Mouse (Mus musculus) ZHBTc4 (cell line): ENCODE results near the gene Olfr693.
"Not testable (repeated sequence)": the region's sequence is repeated elsewhere in the genome, so short reads cannot be mapped to it uniquely, and the experiment has no call there.

ENCODE experiments used
- DNase-seq: peaks from one replicate; pipeline ENCODE4 v3.0.0-alpha.2; 2011; ENCODE audit warnings: low read depth, low spot score

Gene Olfr693

DNA sequence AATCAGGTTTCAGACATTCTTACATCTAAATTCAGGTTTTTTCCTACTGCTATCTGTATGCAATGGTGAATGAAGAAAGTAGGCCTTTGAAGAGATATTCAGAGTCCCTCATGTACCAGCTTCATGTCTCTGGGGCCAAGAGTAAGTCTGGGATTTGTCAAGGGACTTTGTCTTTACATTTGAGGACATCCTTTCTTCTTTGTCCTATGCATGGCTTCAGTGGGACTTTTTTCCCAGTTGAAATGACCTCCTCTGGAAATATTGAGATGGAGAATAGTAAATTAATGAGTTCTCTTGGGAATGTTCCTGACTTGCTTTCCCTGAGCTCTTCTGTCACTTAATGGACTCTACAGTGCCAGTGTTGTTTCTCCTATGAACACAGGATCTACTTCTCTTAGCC lies at the start of gene Olfr693:
Olfr693 (minus strand) TSS at position 101 of the 400 bp plus-strand sequence.
- no peak for DNase-seq

DNA sequence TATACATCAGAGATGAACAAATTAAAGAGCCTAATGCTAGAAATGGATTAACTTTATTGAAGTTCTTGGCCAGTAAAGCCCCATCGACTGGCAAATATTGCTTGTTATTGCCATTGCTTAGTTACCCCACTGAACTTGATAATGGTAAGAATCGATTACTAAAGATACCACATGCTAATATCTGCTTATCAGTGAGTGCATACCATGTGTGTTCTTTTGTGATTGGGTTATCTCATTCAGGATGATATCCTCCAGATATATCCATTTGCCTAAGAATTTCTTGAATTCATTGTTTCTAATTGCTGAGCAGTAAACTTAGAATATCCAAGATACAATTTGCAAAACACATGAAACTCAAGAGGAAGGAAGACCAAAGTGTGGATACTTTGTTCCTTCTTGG lies 45.3 kb upstream of the Olfr693 start:
- not testable (repeated sequence) for DNase-seq

DNA sequence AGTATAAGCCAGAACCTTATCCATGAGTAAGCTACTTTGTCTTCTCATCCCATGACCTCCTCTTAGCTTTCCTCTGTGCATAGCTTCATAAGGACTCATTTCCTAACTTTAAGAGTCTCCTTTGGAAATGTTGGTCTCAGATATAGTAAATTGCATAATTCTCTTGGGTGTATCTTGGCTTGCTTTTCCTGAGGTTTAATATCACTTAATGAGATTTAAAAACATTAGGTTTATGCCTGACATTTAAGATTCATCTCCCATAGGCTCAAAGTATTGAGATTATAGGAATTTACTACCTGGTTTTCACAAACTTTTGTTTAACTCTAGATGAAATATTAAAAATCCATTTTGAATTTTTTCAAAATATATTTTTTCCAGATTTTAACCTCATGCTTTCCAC lies 35.9 kb upstream of the Olfr693 start, which contains the start of gene Olfr695:
Olfr695 (minus strand) TSS at position 101 of the 400 bp plus-strand sequence.
- DNase-seq = no peak

DNA sequence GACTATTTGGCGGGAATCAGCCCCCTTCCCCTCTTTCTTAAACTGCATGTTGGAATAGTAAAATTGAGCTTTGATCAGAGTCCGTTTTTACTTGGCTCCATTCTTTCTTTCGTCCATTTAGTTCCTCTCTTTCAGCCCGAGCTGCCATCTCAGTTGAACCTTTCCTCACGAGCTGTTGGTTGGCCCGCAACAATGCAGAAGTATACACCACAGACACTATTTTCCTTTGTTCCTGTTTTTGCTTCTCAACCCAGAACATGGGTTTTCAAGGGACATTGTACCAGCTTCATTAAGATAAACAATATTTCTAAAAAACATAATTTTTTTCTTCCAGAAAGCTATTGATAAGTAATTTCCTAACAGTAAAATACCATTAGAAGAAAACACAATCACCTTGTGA lies 31.1 kb upstream of the Olfr693 start:
- DNase-seq = no peak

DNA sequence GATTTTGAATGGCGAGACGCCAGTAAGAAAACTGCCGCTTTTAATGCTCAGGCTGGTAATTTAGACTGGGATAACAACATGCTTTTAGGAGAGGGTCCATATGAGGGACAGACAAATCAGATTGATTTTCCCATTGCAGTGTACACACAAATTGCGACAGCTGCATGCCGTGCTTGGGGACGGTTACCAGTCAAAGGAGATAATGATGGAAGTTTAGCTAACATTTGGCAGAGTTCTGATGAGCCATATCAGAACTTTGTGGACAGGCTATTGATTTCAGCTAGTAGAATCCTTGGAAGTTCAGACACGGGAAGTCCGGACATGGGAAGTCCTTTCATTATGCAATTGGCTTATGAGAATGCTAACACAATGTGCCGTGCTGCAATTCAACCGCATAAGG lies 27.3 kb upstream of the Olfr693 start:
- not testable (repeated sequence) for DNase-seq

DNA sequence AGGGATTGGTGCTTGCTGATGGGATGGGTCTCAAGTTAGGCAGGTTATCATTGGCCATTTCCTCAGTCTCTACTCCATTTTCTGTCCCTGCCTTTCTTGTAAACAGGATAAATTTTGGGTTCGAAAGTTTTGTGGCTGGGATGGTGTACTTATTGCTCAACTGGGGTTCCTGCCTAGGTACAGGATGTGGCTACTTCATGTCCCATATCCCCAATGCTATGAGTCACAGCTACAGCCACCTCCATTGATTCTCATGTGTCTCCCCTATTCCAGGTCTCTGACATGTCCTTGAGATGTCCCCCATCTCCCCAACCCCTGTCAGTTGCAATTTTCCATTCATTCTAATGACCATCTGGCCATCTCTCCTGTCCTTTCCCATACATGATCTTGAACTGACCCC lies 16.5 kb upstream of the Olfr693 start:
- no peak for DNase-seq

DNA sequence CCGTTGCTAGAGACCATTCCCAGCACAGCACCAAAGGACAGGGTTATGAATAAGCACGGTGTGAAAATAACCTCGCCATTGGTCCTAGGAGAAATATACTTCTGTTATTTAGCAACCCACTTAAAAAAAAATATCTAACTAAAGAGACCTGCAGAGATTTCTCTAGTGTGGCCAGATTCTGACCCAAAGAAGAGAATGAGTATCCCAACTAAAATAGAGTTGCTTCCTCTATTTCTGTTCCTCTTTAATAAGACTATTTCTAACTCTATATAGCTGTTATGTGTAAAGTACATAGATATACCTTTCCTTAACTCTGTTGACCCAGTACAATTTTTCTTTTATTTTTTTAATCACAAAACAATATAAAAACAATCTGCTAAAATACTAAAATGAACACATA lies 12.6 kb upstream of the Olfr693 start:
- no peak for DNase-seq

DNA sequence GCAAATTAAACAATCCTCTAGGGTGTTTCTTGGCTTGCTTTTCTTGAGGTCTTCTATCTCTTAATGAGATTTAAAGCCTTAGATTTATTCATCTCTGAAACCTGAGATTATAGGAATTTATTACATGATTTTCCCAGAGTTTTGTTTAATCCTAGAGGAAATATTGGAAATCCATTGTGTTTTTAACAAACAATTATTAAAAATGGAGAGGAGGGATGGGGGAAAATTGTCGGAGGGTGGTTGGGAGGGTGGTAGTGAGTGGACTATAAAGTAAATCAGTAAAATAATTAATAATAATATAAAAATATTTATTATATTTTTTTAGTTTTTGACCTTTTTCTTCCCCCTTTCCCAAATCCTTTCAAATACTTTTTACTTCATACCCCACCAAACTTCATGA lies 11.3 kb upstream of the Olfr693 start, which contains the start of gene Olfr694:
Olfr694 (minus strand) TSS at position 101 of the 400 bp plus-strand sequence.
- no peak for DNase-seq

DNA sequence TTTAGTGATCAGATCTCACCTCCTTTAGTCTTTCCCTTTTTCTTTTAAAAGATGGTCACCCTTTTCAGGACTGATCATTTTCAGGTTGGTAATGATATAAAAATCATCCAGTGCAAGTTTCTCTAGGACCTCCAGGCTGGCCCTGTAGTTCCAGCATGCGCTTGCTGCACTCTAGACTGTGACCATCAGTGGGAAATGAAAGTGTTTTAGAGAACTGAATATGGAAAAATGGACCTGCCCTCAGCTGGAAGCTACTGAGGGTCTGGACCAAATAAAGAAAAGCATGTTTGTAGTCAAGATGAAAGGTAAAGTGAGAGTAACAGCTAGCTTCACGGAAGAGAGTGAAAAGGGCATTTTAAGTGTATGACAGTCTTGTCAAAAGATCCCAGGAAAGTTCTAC lies 5.0 kb upstream of the Olfr693 start:
- no peak for DNase-seq

DNA sequence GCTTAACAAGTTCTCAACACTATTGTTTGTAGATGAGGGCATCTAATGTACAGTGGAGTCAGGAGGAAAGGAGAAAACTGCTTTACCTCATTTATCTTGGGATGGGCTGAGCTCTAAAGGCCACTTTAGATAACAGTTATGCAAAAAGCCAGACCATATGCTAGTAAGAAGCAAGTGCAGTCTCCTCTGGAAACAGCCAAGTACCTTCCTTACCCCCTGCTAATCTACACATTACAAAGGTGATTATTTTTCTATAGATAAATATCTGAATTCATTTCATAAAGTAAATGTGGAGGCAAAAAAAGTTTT lies 28.1 kb downstream of the Olfr693 start:
- no peak for DNase-seq

DNA sequence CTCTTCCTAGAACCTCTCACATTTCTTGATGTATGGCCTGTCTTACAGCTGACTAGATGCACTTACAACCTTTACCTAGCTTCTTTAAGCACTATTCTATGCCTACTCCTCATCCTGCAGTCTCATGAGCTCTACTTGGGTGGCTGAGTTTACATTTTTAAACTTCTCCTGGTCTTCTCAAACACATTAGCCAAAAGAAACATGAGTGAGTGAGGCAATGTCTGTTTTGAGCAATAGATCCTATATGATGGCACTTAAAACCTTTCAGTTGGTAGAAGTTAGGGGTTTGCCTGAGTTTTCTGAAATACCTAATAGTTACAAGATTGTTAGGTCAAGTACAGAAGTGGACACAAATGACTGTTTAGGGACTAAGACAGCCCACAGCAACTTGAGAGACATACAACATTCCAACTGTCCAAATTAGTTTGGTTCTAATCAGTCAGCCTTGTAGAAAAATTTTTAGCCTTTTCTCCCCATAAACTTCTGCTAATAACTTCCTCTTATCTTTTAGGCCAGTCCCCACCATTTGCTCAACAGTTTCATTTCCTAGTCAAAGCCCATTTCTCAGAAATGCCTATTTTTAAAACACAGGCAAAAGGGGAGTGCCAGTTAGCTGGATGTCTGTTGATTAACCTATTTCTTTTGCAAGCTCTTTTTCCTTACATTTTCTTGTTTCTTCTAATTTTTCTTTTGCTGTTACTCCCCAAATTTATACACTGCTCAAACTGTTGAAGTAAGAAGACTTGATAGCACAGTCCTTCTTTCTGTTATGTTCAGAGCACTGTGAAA lies 28.6 kb downstream of the Olfr693 start:
- no peak for DNase-seq

DNA sequence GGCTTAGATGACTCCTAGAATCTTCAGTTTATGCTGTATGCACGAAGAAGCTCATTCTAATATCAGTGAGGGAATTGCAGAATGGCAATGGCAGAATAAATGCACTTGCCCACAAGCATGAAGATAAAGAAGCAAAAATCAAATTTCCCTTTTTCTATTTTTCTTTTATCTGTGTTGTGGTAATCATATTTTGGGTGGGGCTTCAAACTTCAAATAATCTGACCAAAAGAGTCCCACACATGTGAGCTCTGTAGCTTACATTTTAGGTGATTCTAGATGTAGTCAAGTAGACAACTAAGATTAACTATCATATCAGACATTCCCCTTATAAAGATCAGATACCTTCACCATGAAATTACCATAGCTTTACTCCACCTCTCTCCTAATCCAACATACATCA lies 30.6 kb downstream of the Olfr693 start:
- no peak for DNase-seq

DNA sequence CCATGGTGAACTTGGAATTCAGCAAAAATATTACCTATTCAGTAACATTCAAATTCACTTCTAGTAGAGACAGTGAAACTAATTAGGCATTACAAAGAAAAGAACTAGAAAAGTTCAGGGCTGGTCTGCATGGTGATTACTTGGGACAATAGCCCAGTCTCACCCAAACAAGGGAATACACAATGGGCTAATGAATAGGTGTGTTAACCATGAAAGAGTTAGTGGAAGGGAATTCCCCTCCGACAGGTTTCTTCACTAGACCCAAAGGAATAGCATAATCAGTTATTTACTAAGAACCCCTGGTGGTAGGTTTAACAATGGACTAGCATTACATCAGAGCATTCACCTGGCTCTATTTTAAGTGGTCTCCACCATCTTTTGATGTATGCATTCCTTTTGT lies 35.1 kb downstream of the Olfr693 start:
- peak; percentile 56 for DNase-seq

DNA sequence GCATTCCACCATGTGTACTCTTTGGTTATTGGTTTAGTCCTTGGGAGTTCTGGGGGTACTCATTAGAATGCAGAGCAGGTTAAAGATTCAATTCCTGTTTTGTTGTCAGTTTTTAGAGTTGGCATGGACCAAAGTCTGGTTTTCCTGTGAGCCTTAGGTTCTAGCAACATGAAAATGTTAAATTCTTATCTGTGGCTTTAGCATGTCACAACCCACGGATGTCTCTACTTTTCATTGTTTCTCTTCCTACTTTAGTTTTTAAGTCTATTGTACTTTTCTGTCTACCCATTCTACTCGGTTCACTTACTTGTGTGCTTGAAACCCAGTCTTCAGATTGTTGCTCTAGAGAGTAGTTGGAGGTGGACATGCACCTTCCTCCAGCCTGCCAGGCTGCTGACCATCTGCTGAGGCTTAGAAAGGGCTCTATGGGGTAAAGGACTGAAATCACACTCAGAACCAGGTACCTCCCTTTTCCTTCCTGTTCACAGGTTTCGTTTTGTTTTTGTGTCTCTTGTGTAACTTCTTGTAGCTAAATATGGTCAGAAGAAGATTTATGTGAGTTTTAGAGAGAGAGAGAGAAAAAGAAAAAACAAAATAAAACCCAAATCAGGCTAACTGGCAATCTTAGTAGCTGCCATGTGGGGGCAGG lies 36.0 kb downstream of the Olfr693 start:
- DNase-seq = no peak

DNA sequence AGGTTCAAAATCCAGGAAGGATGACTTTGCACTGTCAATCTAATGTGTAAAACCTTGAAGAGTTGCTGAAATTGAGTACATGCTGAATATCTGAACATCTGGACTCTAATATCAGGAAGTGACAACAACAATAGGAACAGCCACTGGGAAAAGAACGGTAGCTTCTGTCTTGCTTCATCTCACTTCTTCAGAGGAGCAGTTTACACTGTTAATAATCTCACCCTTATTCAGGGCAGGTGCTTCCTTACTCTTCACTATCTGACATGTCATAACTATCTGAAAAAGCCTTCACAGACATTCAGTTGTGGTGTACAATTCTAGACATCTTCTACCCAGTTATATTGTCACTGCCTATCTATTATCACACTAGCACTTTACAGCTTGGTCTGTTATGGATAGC lies 39.5 kb downstream of the Olfr693 start:
- DNase-seq = no peak

DNA sequence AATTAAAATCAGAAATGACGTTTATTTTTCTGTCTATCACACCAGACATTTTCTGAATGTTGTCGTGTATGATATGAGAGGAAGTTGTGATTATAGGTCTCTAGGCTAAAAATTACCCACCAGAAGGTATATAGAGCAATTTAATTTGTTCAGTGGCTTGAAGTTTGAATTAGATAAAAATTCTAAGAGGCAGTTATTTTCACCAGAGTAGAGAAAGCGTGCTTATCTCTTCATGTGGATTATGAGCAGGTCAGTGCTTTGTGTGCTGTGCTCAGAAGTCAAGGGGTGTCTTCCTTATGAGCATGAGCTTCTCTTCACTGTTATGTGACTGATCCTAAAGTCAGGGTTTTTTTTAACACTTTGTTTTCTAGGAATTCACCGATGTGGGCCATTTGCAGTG lies 44.8 kb downstream of the Olfr693 start:
- no peak for DNase-seq
